Mouse (Mus musculus) left cerebral cortex, adult 11 months (tissue): ENCODE data around the gene Atp6v0b.

Source experiments
- DNase-seq: peaks from one replicate; pipeline ENCODE4 v3.0.0; 2022; ENCODE audit warnings: low spot score

Gene Atp6v0b

GRCm38 (mm10) chr4:117871787-117872186 lies 15.3 kb downstream of the Atp6v0b start:
- DNase-seq: no peak

GRCm38 (mm10) chr4:117870437-117870836 lies 16.7 kb downstream of the Atp6v0b start:
- DNase-seq: no peak

GRCm38 (mm10) chr4:117869317-117869716 lies 17.8 kb downstream of the Atp6v0b start:
- DNase-seq: no peak

- no peak for DNase-seq
Measured at GRCm38 (mm10) chr4:117867823-117868222, 19.3 kb downstream of the Atp6v0b start.

- DNase-seq: no peak
Measured at GRCm38 (mm10) chr4:117867000-117867399, 20.1 kb downstream of the Atp6v0b start.

GRCm38 (mm10) chr4:117866083-117866482 lies 21.1 kb downstream of the Atp6v0b start:
- no peak for DNase-seq

GRCm38 (mm10) chr4:117862823-117863222 lies 24.3 kb downstream of the Atp6v0b start:
- no peak for DNase-seq

- DNase-seq: no peak
Measured at GRCm38 (mm10) chr4:117860570-117860969, 26.6 kb downstream of the Atp6v0b start.

GRCm38 (mm10) chr4:117858794-117859193 lies 28.3 kb downstream of the Atp6v0b start:
- no peak for DNase-seq

GRCm38 (mm10) chr4:117855146-117855545 lies 32.0 kb downstream of the Atp6v0b start:
- DNase-seq: no peak

- no peak for DNase-seq
Measured at GRCm38 (mm10) chr4:117852152-117852868, 34.8 kb downstream of the Atp6v0b start.

GRCm38 (mm10) chr4:117850871-117851270 lies 36.3 kb downstream of the Atp6v0b start:
- no peak for DNase-seq

GRCm38 (mm10) chr4:117850176-117850575 lies 37.0 kb downstream of the Atp6v0b start:
- no peak for DNase-seq

GRCm38 (mm10) chr4:117849506-117849905 lies 37.6 kb downstream of the Atp6v0b start:
- no peak for DNase-seq

GRCm38 (mm10) chr4:117849063-117849462 lies 38.1 kb downstream of the Atp6v0b start:
- no peak for DNase-seq

- DNase-seq: no peak
Measured at GRCm38 (mm10) chr4:117847011-117847410, 40.1 kb downstream of the Atp6v0b start.

GRCm38 (mm10) chr4:117846261-117846660 lies 40.9 kb downstream of the Atp6v0b start:
- no peak for DNase-seq

GRCm38 (mm10) chr4:117845316-117845715 lies 41.8 kb downstream of the Atp6v0b start:
- no peak for DNase-seq

GRCm38 (mm10) chr4:117844467-117844866 lies 42.7 kb downstream of the Atp6v0b start:
- no peak for DNase-seq

GRCm38 (mm10) chr4:117843101-117843500 lies 44.0 kb downstream of the Atp6v0b start:
- DNase-seq: no peak

GRCm38 (mm10) chr4:117841566-117841965 lies 45.6 kb downstream of the Atp6v0b start:
- DNase-seq: no peak

GRCm38 (mm10) chr4:117840821-117841220 lies 46.3 kb downstream of the Atp6v0b start:
- DNase-seq: no peak

- no peak for DNase-seq
Measured at GRCm38 (mm10) chr4:117839366-117839765, 47.8 kb downstream of the Atp6v0b start.

- DNase-seq: no peak
Measured at GRCm38 (mm10) chr4:117837271-117837670, 49.9 kb downstream of the Atp6v0b start.
